Mouse (Mus musculus): ENCODE results near the gene Camsap2. TPM values are rescaled to one million over a fixed set of nuclear protein-coding genes. Genes with fewer than 3 reads are reported as not detected.

The Camsap2 gene
- polyA plus RNA-seq, 1 experiment from 2014 or later, result 28.2 TPM

Other genes with a start within 250 kb of the Camsap2 start
- 43.7 and 44.2 TPM in 2 replicates for gene Kif21b, start 214.7 kb downstream of the Camsap2 start, polyA plus RNA-seq (2015; fragmentation: Nextera tagmentation; extraction: Ambion mirVana)
- gene Mroh3, start 133.3 kb downstream of the Camsap2 start, polyA plus RNA-seq (2015; fragmentation: Nextera tagmentation; extraction: Ambion mirVana), result not detected in 2 replicates
- 3.4 and 3.5 TPM in 2 replicates for gene Inava, start 111.8 kb downstream of the Camsap2 start, polyA plus RNA-seq (2015; fragmentation: Nextera tagmentation; extraction: Ambion mirVana)
- gene Gpr25, start 85.2 kb downstream of the Camsap2 start, polyA plus RNA-seq (2015; fragmentation: Nextera tagmentation; extraction: Ambion mirVana), result 0.16 and 0.26 TPM in 2 replicates
- gene Ddx59, start 69.2 kb upstream of the Camsap2 start, polyA plus RNA-seq (2015; fragmentation: Nextera tagmentation; extraction: Ambion mirVana), result 18.4 and 18.9 TPM in 2 replicates
- gene Kif14, start 120.2 kb upstream of the Camsap2 start, polyA plus RNA-seq (2015; fragmentation: Nextera tagmentation; extraction: Ambion mirVana), result 1.1 and 1.7 TPM in 2 replicates